Mouse (Mus musculus): ENCODE results near the gene Prrg3.

GRCm38 (mm10) chrX:72022241-72022640 is 59.8 kb downstream of the Prrg3 start:
- TF ChIP-seq CTCF (IDR thresholded peaks at IDR 0.05; ENCODE audit: low read depth) (no peak), EP300 (optimal IDR thresholded peaks at IDR 0.05) (no peak)

All from stomach, postnatal 0 days (tissue).